8 mouse cellular contexts compared by ENCODE assay signal in genomic region chr6:121109998-121110603, GRCm38 (mm10). TPM values are rescaled to one million over a fixed set of nuclear protein-coding genes. Genes with fewer than 3 reads are reported as not detected.
A peak's percentile ranks its signal among the peaks of the same experiment; 100 is the strongest.
DNase-seq lines count a peak whose midpoint lies in the region; ATAC-seq and TF ChIP-seq lines count a peak whose summit lies in the region.

No protein-coding gene starts in this region.

- intact Hi-C loops in heart, postnatal 36 days (cut with DNase I), result loop anchor here (5.0 kb wide), 2 partner anchors 43 to 93 kb away; no protein-coding TSS in a partner anchor

- ATAC-seq in forebrain, embryonic 15.5 days (replicated peaks), result peak; percentile 97
- ATAC-seq in lung, embryonic 14.5 days (ENCODE audit: insufficient read depth), result peak; percentile 97

- H3K4me3 ChIP-seq in ES-E14 (ENCODE audit: insufficient read depth in 1 of 2, low read depth in 1 of 2, low read length in 2 of 2, poor library complexity in 1 of 2, severe bottlenecking in 1 of 2), result peak overlapping the region; percentile 86 to 91
- peak overlapping the region; percentile 98 for H3K4me3 ChIP-seq in forebrain, embryonic 15.5 days
- H3K4me3 ChIP-seq in layer of hippocampus, adult 2 months, result peak overlapping the region; percentile 97
- H3K4me3 ChIP-seq in lung, embryonic 14.5 days (ENCODE audit: low read depth, low read length), result peak overlapping the region; percentile 99
- H3K4me3 ChIP-seq in olfactory bulb, adult 2 months (ENCODE audit: insufficient read depth, low read depth, low read length), result peak overlapping the region; percentile 89
- peak overlapping the region; percentile 82 for H3K4me3 ChIP-seq in thymus, adult 2 months (ENCODE audit: control insufficient read depth, insufficient read depth, low read length)

- no peaks in the 10 kb centered on the region for H3K27me3 ChIP-seq in forebrain, embryonic 15.5 days
- no peaks in the 10 kb centered on the region for H3K27me3 ChIP-seq in lung, embryonic 14.5 days (ENCODE audit: insufficient read depth, low read length)
- H3K27me3 ChIP-seq in thymus, adult 2 months (ENCODE audit: control insufficient read depth, insufficient read depth, low read length), result no peaks in the 10 kb centered on the region

- H3K4me1 ChIP-seq in ES-E14 (ENCODE audit: control insufficient read depth in 2 of 2, insufficient read depth in 2 of 2, low read length in 2 of 2, poor library complexity in 1 of 2), result peaks cover 5 to 12% of the 10 kb centered on the region in 2 experiments; a peak in 3 of 4 replicates
- peaks cover 32% of the 10 kb centered on the region for H3K4me1 ChIP-seq in forebrain, embryonic 15.5 days
- peaks cover 25% of the 10 kb centered on the region for H3K4me1 ChIP-seq in lung, embryonic 14.5 days (ENCODE audit: insufficient read depth)
- peaks cover 16% of the 10 kb centered on the region for H3K4me1 ChIP-seq in olfactory bulb, adult 2 months (ENCODE audit: control insufficient read depth, insufficient read depth, low read length)
- peaks cover 9% of the 10 kb centered on the region for H3K4me1 ChIP-seq in thymus, adult 2 months (replicated peaks; ENCODE audit: control insufficient read depth, insufficient read depth, low read length)

- TF ChIP-seq POLR2A in olfactory bulb, adult 2 months (IDR thresholded peaks at IDR 0.05; ENCODE audit: insufficient read depth, low read depth, low read length), result peak; percentile 30
- TF ChIP-seq POLR2A in thymus, adult 2 months (IDR thresholded peaks at IDR 0.05; ENCODE audit: control insufficient read depth, extremely low read depth, insufficient read depth, low read length, poor library complexity), result 0 out of 2 replicates have a peak, but pooled peaks have one; percentile 45

- 1% methylated on average over 42 of the region's 42 CpGs for WGBS in forebrain, embryonic 15.5 days
- WGBS in lung, embryonic 14.5 days, result under 1% methylated on average over 42 of the region's 42 CpGs
- under 1% methylated on average over 42 of the region's 42 CpGs for WGBS in olfactory bulb, adult 2 months
- WGBS in thymus, adult 2 months, result 1% methylated on average over 42 of the region's 42 CpGs

- no peaks in the 10 kb centered on the region for H3K36me3 ChIP-seq in ES-E14 (ENCODE audit: control insufficient read depth, insufficient read depth, low read length, poor library complexity, severe bottlenecking)
- no peaks in the 10 kb centered on the region for H3K36me3 ChIP-seq in forebrain, embryonic 15.5 days
- H3K36me3 ChIP-seq in lung, embryonic 14.5 days (ENCODE audit: insufficient read depth), result no peaks in the 10 kb centered on the region; the same call in 1 of the 2 replicates
- H3K36me3 ChIP-seq in thymus, adult 2 months (ENCODE audit: control insufficient read depth, insufficient read depth, low read length), result no peaks in the 10 kb centered on the region

- in situ Hi-C loops in ES-E14 (cut with MboI; ENCODE audit: low sequenced_read_pairs in 2 of 2, unreplicated experiment in 2 of 2), result no loop called here

- peak overlapping the region; percentile 67 for H3K4me2 ChIP-seq in forebrain, embryonic 15.5 days (replicated peaks)
- H3K4me2 ChIP-seq in lung, embryonic 14.5 days, result peak overlapping the region; percentile 85

- H3K27ac ChIP-seq in ES-E14 (ENCODE audit: insufficient read depth, low read depth, low read length, poor library complexity, severe bottlenecking), result peak overlapping the region; percentile 89
- H3K27ac ChIP-seq in forebrain, embryonic 15.5 days (replicated peaks), result peak overlapping the region; percentile 93
- peak overlapping the region; percentile 100 for H3K27ac ChIP-seq in layer of hippocampus, adult 2 months
- H3K27ac ChIP-seq in lung, embryonic 14.5 days (ENCODE audit: low read depth), result peak overlapping the region; percentile 80; the same call in 1 of the 2 replicates
- peak overlapping the region; percentile 97 for H3K27ac ChIP-seq in olfactory bulb, adult 2 months (ENCODE audit: insufficient read depth, low read depth, low read length)
- H3K27ac ChIP-seq in thymus, adult 2 months (ENCODE audit: control insufficient read depth, insufficient read depth, low read length), result no peak overlapping the region

- peak overlapping the region; percentile 86 for H3K9ac ChIP-seq in ES-E14 (ENCODE audit: insufficient read depth, low read depth, low read length, poor library complexity, severe bottlenecking)
- H3K9ac ChIP-seq in forebrain, embryonic 15.5 days (replicated peaks), result peak overlapping the region; percentile 86
- peak overlapping the region; percentile 93 for H3K9ac ChIP-seq in lung, embryonic 14.5 days

- peak; percentile 91 for DNase-seq in ES-E14 (ENCODE audit: low read depth, low spot score)
- DNase-seq in cerebellum, adult 11-12 months, result peak; percentile 96
- DNase-seq in heart, postnatal 36 days, result peak; percentile 85 to 97
- DNase-seq in layer of hippocampus, adult 2 months (ENCODE audit: low spot score in 2 of 2), result peak; percentile 88 to 96
- DNase-seq in lung, embryonic 14.5 days, result peak; percentile 97
- peak; percentile 82 for DNase-seq in thymus, adult 2 months

- TF ChIP-seq CTCF in layer of hippocampus, adult 2 months (conservative IDR thresholded peaks at IDR 0.05), result peak; percentile 10; the same call in 1 of the 2 replicates
- TF ChIP-seq CTCF in lung, embryonic 14.5 days (IDR thresholded peaks at IDR 0.05; ENCODE audit: low read depth), result no peak
- no peak for TF ChIP-seq CTCF in olfactory bulb, adult 2 months (IDR thresholded peaks at IDR 0.05; ENCODE audit: insufficient read depth, low read depth, low read length)
- no peak for TF ChIP-seq CTCF in thymus, adult 2 months (IDR thresholded peaks at IDR 0.05; ENCODE audit: borderline replicate concordance, control insufficient read depth, extremely low read depth, insufficient read depth, low read length, poor library complexity)

- H3K9me3 ChIP-seq in ES-E14 (ENCODE audit: control insufficient read depth, insufficient read depth, low read depth, low read length), result no peaks in the 10 kb centered on the region
- H3K9me3 ChIP-seq in forebrain, embryonic 15.5 days, result no peaks in the 10 kb centered on the region
- H3K9me3 ChIP-seq in lung, embryonic 14.5 days (ENCODE audit: low read depth, low read length), result no peaks in the 10 kb centered on the region

TF ChIP-seq in ES-E14, 5 proteins besides CTCF, POLR2A, EP300 and RAD21:
- TF ChIP-seq MAFK (IDR thresholded peaks at IDR 0.05; ENCODE audit: insufficient read depth, low read depth, low read length) (no peak), ZC3H11A (IDR thresholded peaks at IDR 0.05; ENCODE audit: borderline replicate concordance, low read depth, low read length) (no peak), ZNF384 (IDR thresholded peaks at IDR 0.05; ENCODE audit: low read depth, low read length) (no peak), HCFC1 (IDR thresholded peaks at IDR 0.05; ENCODE audit: borderline replicate concordance, insufficient read depth, low read length) (no peak), CHD2 (IDR thresholded peaks at IDR 0.05; ENCODE audit: low read depth, low read length) (no peak)

RNA-seq across cellular contexts. Expression of gene Mical3, which starts 20.7 kb away (rescaled TPM):
- total RNA-seq in ES-E14 (2012; rRNA removed), result 30.0 and 30.9 TPM in 2 replicates
- polyA plus RNA-seq in forebrain, embryonic 15.5 days (2015; fragmentation: Nextera tagmentation; extraction: Ambion mirVana), result 27.8 and 28.6 TPM in 2 replicates
- 100 to 1,000 TPM; 119 to 136 TPM for total RNA-seq in heart, postnatal 36 days (2021)
- 10 to 100 TPM; 89.5 to 94.6 TPM for total RNA-seq in layer of hippocampus, adult 2 months (2021)
- 27.0 and 29.8 TPM in 2 replicates for polyA plus RNA-seq in lung, embryonic 14.5 days (2014; fragmentation: Nextera tagmentation; extraction: Ambion mirVana)
- polyA plus RNA-seq in olfactory bulb, adult 2 months (2012; ENCODE audit: insufficient read depth, insufficient read length, low replicate concordance, missing spikeins), result 277 TPM in 1 of 2 replicates, not detected in the other
- polyA plus RNA-seq in thymus, adult 2 months (2012; rRNA removed), result 16.2 TPM in 2 replicates
